Mouse (Mus musculus) midbrain, embryonic 16.5 days (tissue): Measurements from ENCODE around the gene Krtap31-1. TPM values are rescaled to one million over a fixed set of nuclear protein-coding genes. Genes with fewer than 3 reads are reported as not detected.

ENCODE experiments used
- polyA plus RNA-seq: library from polyadenylated mRNA; unstranded; fragments of >200 nt; fragmentation: Nextera tagmentation; extraction: Ambion mirVana; gene quantifications from 2 replicates; pipeline ENCODE4 v1.2.1, GENCODE M21; 2015

Krtap31-1 gene
- polyA plus RNA-seq, 1 experiment from 2014 or later, result not detected

Other genes starting within 250 kb of the Krtap31-1 start
- gene Gm11563, start 249.0 kb upstream of the Krtap31-1 start, polyA plus RNA-seq, result not detected in 2 replicates
- not detected in 2 replicates for gene Krtap4-6, start 242.0 kb upstream of the Krtap31-1 start, polyA plus RNA-seq
- not detected in 2 replicates for gene Gm14190, start 217.2 kb upstream of the Krtap31-1 start, polyA plus RNA-seq
- gene Gm14180, start 173.6 kb upstream of the Krtap31-1 start, polyA plus RNA-seq, result not detected in 2 replicates
- gene Gm11595, start 135.0 kb upstream of the Krtap31-1 start, polyA plus RNA-seq, result not detected in 2 replicates
- not detected in 2 replicates for gene Krtap4-8, start 127.2 kb upstream of the Krtap31-1 start, polyA plus RNA-seq
- not detected in 2 replicates for gene Krtap4-9, start 122.7 kb upstream of the Krtap31-1 start, polyA plus RNA-seq
- not detected in 2 replicates for gene Gm11596, start 114.5 kb upstream of the Krtap31-1 start, polyA plus RNA-seq
- not detected in 2 replicates for gene Gm11569, start 109.0 kb upstream of the Krtap31-1 start, polyA plus RNA-seq
- gene Gm11554, start 103.5 kb upstream of the Krtap31-1 start, polyA plus RNA-seq, result not detected in 2 replicates
- gene Krtap4-13, start 98.0 kb upstream of the Krtap31-1 start, polyA plus RNA-seq, result not detected in 2 replicates
- not detected in 2 replicates for gene Gm11564, start 92.3 kb upstream of the Krtap31-1 start, polyA plus RNA-seq
- gene 2300003K06Rik, start 69.9 kb upstream of the Krtap31-1 start, polyA plus RNA-seq, result not detected in 2 replicates
- not detected in 2 replicates for gene Krtap4-16, start 56.3 kb upstream of the Krtap31-1 start, polyA plus RNA-seq
- not detected in 2 replicates for gene Gm11568, start 50.0 kb upstream of the Krtap31-1 start, polyA plus RNA-seq
- gene Gm11559, start 43.4 kb upstream of the Krtap31-1 start, polyA plus RNA-seq, result not detected in 2 replicates
- gene Krtap9-1, start 34.5 kb upstream of the Krtap31-1 start, polyA plus RNA-seq, result not detected in 2 replicates
- not detected in 2 replicates for gene Gm11567, start 28.7 kb upstream of the Krtap31-1 start, polyA plus RNA-seq
- not detected in 2 replicates for gene Gm11565, start 6.8 kb downstream of the Krtap31-1 start, polyA plus RNA-seq
- gene Krtap31-2, start 28.4 kb downstream of the Krtap31-1 start, polyA plus RNA-seq, result not detected in 2 replicates
- not detected in 2 replicates for gene Krtap9-5, start 40.6 kb downstream of the Krtap31-1 start, polyA plus RNA-seq
- not detected in 2 replicates for gene Krtap29-1, start 71.1 kb downstream of the Krtap31-1 start, polyA plus RNA-seq
- gene Krtap16-1, start 78.7 kb downstream of the Krtap31-1 start, polyA plus RNA-seq, result 0.17 TPM in 1 of 2 replicates, not detected in the other
- gene Krtap17-1, start 86.1 kb downstream of the Krtap31-1 start, polyA plus RNA-seq, result 0.84 and 1.4 TPM in 2 replicates
- not detected in 2 replicates for gene Krt33a, start 108.3 kb downstream of the Krtap31-1 start, polyA plus RNA-seq
- 0.11 TPM in 1 of 2 replicates, not detected in the other for gene Krt33b, start 121.9 kb downstream of the Krtap31-1 start, polyA plus RNA-seq
- gene Krt34, start 133.6 kb downstream of the Krtap31-1 start, polyA plus RNA-seq, result not detected in 2 replicates
- gene Krt31, start 142.6 kb downstream of the Krtap31-1 start, polyA plus RNA-seq, result not detected in 2 replicates
- gene Krt32, start 180.3 kb downstream of the Krtap31-1 start, polyA plus RNA-seq, result not detected in 2 replicates
- not detected in 2 replicates for gene Krt35, start 188.3 kb downstream of the Krtap31-1 start, polyA plus RNA-seq
- gene Krt36, start 197.7 kb downstream of the Krtap31-1 start, polyA plus RNA-seq, result not detected in 2 replicates
- gene Krt13, start 213.6 kb downstream of the Krtap31-1 start, polyA plus RNA-seq, result 0.11 TPM in 1 of 2 replicates, not detected in the other
- 0.31 and 0.40 TPM in 2 replicates for gene Krt15, start 228.0 kb downstream of the Krtap31-1 start, polyA plus RNA-seq
- 2.9 and 3.4 TPM in 2 replicates for gene Krt19, start 240.7 kb downstream of the Krtap31-1 start, polyA plus RNA-seq